Mouse (Mus musculus) brain, embryonic 14.5 days (tissue): ENCODE results near the gene Abca9. TPM values are rescaled to one million over a fixed set of nuclear protein-coding genes. Genes with fewer than 3 reads are reported as not detected.

Experiments used
- DNase-seq: peaks from one replicate; pipeline ENCODE4 v3.0.0-alpha.2; 2011; ENCODE audit warnings: low read depth
- CTCF ChIP-seq: fragments of 200-500 bp; IDR thresholded peaks from 2 replicates; pipeline ENCODE4 v1.5.1; 2012; ENCODE audit warnings: inconsistent platforms, mild to moderate bottlenecking, moderate library complexity, borderline replicate concordance; ENCODE audit not compliant: insufficient read depth, insufficient read length; ENCODE audit errors: extremely low read depth
- POLR2A ChIP-seq: fragments of 200-500 bp; IDR thresholded peaks from 2 replicates; pipeline ENCODE4 v1.6.1; 2012; ENCODE audit warnings: mild to moderate bottlenecking, inconsistent platforms, borderline replicate concordance; ENCODE audit not compliant: poor library complexity, insufficient read depth, insufficient read length, severe bottlenecking; ENCODE audit errors: extremely low read depth
- polyA plus RNA-seq: library from polyadenylated mRNA; depleted of rRNA; stranded (reverse); fragments of >200 nt; gene quantifications from 2 replicates; pipeline ENCODE4 v1.2.3, GENCODE M21; 2012; rRNA removed

Abca9 gene
- polyA plus RNA-seq, 1 experiment: 4.2 TPM

DNA sequence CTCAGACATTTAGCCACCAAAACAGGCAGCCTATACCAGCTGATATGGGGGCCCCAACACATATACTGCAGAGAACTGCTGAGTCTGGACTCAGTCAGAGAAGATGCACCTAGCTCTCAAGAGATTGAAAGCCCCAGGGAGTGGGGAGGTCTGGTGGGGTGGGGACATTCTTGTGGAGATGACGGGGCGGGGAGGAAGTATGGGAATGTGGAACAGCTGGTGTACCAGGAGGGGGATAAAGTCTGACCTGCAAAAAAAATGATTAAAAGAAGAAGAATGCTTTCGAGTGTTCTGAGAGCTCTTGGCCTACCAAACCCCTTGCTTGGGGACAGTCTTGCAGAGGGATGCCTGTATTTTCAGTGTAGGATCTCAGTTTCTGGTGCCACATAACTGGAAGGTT lies 114.3 kb downstream of the Abca9 start:
- TF ChIP-seq CTCF (no peak), POLR2A (no peak)
- DNase-seq: no peak

Other genes starting within 250 kb of the Abca9 start
- gene Abca8b, start 172.4 kb downstream of the Abca9 start, polyA plus RNA-seq: 1.9 and 2.6 TPM in 2 replicates
- gene Abca8a, start 72.2 kb downstream of the Abca9 start, polyA plus RNA-seq: 1.2 and 1.8 TPM in 2 replicates
- 0.14 and 0.33 TPM in 2 replicates for gene Abca6, start 83.6 kb upstream of the Abca9 start, polyA plus RNA-seq
- gene Abca5, start 169.5 kb upstream of the Abca9 start, polyA plus RNA-seq: 4.6 and 6.5 TPM in 2 replicates
- gene Map2k6, start 230.9 kb upstream of the Abca9 start, polyA plus RNA-seq: 20.8 and 21.4 TPM in 2 replicates